Mouse (Mus musculus) hindbrain, embryonic 14.5 days (tissue): ENCODE measurements at regions not wholly inside any gene's neighbourhood (a gene's known extent, or its start where the extent isn't known, plus 50 kb on each side); places are given as distances from the start of the nearest gene placed in this dataset.
A peak's percentile ranks its signal among the peaks of the same experiment; 100 is the strongest.

Source experiments
- ATAC-seq: fragments of 200-750 bp; cut with Nextera tagmentation; 2 replicates; pipeline ENCODE4 v1.8.0; 2017; ENCODE audit warnings: moderate number of reproducible peaks, mild to moderate bottlenecking, moderate TSS enrichment, moderate library complexity; ENCODE audit not compliant: low FRiP score
- DNase-seq: peaks from one replicate; pipeline ENCODE4 v3.0.0-alpha.2; 2015; ENCODE audit warnings: low spot score
- H3K27ac ChIP-seq: fragments of 300-500 bp; sonication (generic); 2 replicates; pipeline ENCODE4 v1.5.1; 2014; ENCODE audit warnings: mild to moderate bottlenecking, moderate library complexity
- H3K27me3 ChIP-seq: fragments of 300-500 bp; sonication (generic); 2 replicates; pipeline ENCODE4 v1.6.1; 2014; ENCODE audit warnings: mild to moderate bottlenecking, low read length, mixed read lengths; ENCODE audit not compliant: control insufficient read depth, insufficient read depth
- H3K36me3 ChIP-seq: fragments of 300-500 bp; sonication (generic); replicated peaks from 2 replicates; pipeline ENCODE4 v1.6.1; 2014; ENCODE audit not compliant: control insufficient read depth, insufficient read depth
- H3K4me1 ChIP-seq: fragments of 300-500 bp; sonication (generic); replicated peaks from 2 replicates; pipeline ENCODE4 v1.6.1; 2014; ENCODE audit warnings: antibody characterized with exemption, low read length, mixed read lengths; ENCODE audit not compliant: control insufficient read depth, insufficient read depth
- H3K4me2 ChIP-seq: fragments of 300-500 bp; sonication (generic); replicated peaks from 2 replicates; pipeline ENCODE4 v1.6.1; 2014; ENCODE audit warnings: mild to moderate bottlenecking, moderate library complexity
- H3K4me3 ChIP-seq: fragments of 300-500 bp; sonication (generic); replicated peaks from 2 replicates; pipeline ENCODE4 v1.5.1; 2014; ENCODE audit warnings: mild to moderate bottlenecking, low read length
- H3K9ac ChIP-seq: fragments of 300-500 bp; sonication (generic); 2 replicates; pipeline ENCODE4 v1.6.1; 2014
- H3K9me3 ChIP-seq: fragments of 300-500 bp; sonication (generic); 2 replicates; pipeline ENCODE4 v1.6.1; 2016; ENCODE audit warnings: low read length; ENCODE audit not compliant: control insufficient read depth
- WGBS: fragments of 180-500 bp; shearing (Covaris S2); extraction: QIAGEN DNeasy Blood & Tissue Kit; methylation state at CpG from one replicate; pipeline ENCODE4 v1.1.7; 2014; 5-methylcytosine and 5-hydroxymethylcytosine counted together

GRCm38 (mm10) chr4:10204224-10204623 lies 670.1 kb upstream of the 2610301B20Rik start:
- H3K9ac ChIP-seq, result no peak overlapping the region
- H3K4me3 ChIP-seq, result no peak overlapping the region
- WGBS, result 97% methylated on average over 1 of the region's 1 CpGs
- no peaks in the 10 kb centered on the region for H3K36me3 ChIP-seq
- no peaks in the 10 kb centered on the region for H3K4me1 ChIP-seq
- no peak overlapping the region for H3K4me2 ChIP-seq
- no peaks in the 10 kb centered on the region for H3K9me3 ChIP-seq
- H3K27ac ChIP-seq, result no peak overlapping the region
- no peaks in the 10 kb centered on the region for H3K27me3 ChIP-seq
- ATAC-seq, result no peak
- no peak for DNase-seq

- DNase-seq, result no peak
- Histone ChIP-seq H3K36me3 (no peaks in the 10 kb centered on the region), H3K27me3 (no peaks in the 10 kb centered on the region), H3K4me3 (no peak overlapping the region), H3K9me3 (no peaks in the 10 kb centered on the region), H3K9ac (no peak overlapping the region), H3K27ac (no peak overlapping the region), H3K4me1 (no peaks in the 10 kb centered on the region), H3K4me2 (no peak overlapping the region)
- 69% methylated on average over 4 of the region's 4 CpGs for WGBS
- ATAC-seq, result peak; percentile 31; the same call in 1 of the 2 replicates
Observed at GRCm38 (mm10) chr4:10209324-10209923, 664.9 kb upstream of the 2610301B20Rik start.

- DNase-seq (no peak), ATAC-seq (no peak)
- no peak overlapping the region for H3K4me2 ChIP-seq
- no peaks in the 10 kb centered on the region for H3K36me3 ChIP-seq
- H3K4me1 ChIP-seq, result no peaks in the 10 kb centered on the region
- no peak overlapping the region for H3K4me3 ChIP-seq
- H3K27ac ChIP-seq, result no peak overlapping the region
- no peaks in the 10 kb centered on the region for H3K27me3 ChIP-seq
- WGBS, result 92% methylated on average over 4 of the region's 4 CpGs
- no peaks in the 10 kb centered on the region for H3K9me3 ChIP-seq
- H3K9ac ChIP-seq, result no peak overlapping the region
Observed at GRCm38 (mm10) chr4:10211303-10211702, 663.0 kb upstream of the 2610301B20Rik start.

GRCm38 (mm10) chr4:10235324-10235723 lies 639.0 kb upstream of the 2610301B20Rik start:
- H3K4me3 ChIP-seq, result no peak overlapping the region
- WGBS, result 90% methylated on average over 5 of the region's 5 CpGs
- H3K4me2 ChIP-seq, result no peak overlapping the region
- no peak for DNase-seq
- H3K9me3 ChIP-seq, result no peaks in the 10 kb centered on the region
- H3K36me3 ChIP-seq, result no peaks in the 10 kb centered on the region
- H3K4me1 ChIP-seq, result no peaks in the 10 kb centered on the region
- ATAC-seq, result no peak
- H3K27ac ChIP-seq, result no peak overlapping the region
- H3K27me3 ChIP-seq, result no peaks in the 10 kb centered on the region
- H3K9ac ChIP-seq, result no peak overlapping the region

GRCm38 (mm10) chr4:10242117-10242516 lies 632.2 kb upstream of the 2610301B20Rik start:
- WGBS, result 89% methylated on average over 4 of the region's 4 CpGs
- H3K4me1 ChIP-seq, result no peaks in the 10 kb centered on the region
- no peak for ATAC-seq
- H3K27me3 ChIP-seq, result no peaks in the 10 kb centered on the region
- H3K36me3 ChIP-seq, result no peaks in the 10 kb centered on the region
- H3K4me3 ChIP-seq, result no peak overlapping the region
- H3K27ac ChIP-seq, result no peak overlapping the region
- no peak overlapping the region for H3K4me2 ChIP-seq
- no peak for DNase-seq
- no peaks in the 10 kb centered on the region for H3K9me3 ChIP-seq
- no peak overlapping the region for H3K9ac ChIP-seq

GRCm38 (mm10) chr4:10242909-10243308 lies 631.4 kb upstream of the 2610301B20Rik start:
- no peak overlapping the region for H3K4me3 ChIP-seq
- no peaks in the 10 kb centered on the region for H3K36me3 ChIP-seq
- no peak overlapping the region for H3K27ac ChIP-seq
- H3K4me1 ChIP-seq, result no peaks in the 10 kb centered on the region
- no peaks in the 10 kb centered on the region for H3K9me3 ChIP-seq
- DNase-seq (no peak), ATAC-seq (no peak)
- H3K27me3 ChIP-seq, result no peaks in the 10 kb centered on the region
- 94% methylated on average over 2 of the region's 2 CpGs for WGBS
- no peak overlapping the region for H3K9ac ChIP-seq
- no peak overlapping the region for H3K4me2 ChIP-seq

GRCm38 (mm10) chr4:10254029-10254690 lies 620.1 kb upstream of the 2610301B20Rik start:
- Histone ChIP-seq H3K9me3 (no peaks in the 10 kb centered on the region), H3K9ac (no peak overlapping the region), H3K4me3 (no peak overlapping the region), H3K36me3 (no peaks in the 10 kb centered on the region), H3K4me1 (no peaks in the 10 kb centered on the region), H3K27me3 (no peaks in the 10 kb centered on the region), H3K27ac (no peak overlapping the region), H3K4me2 (no peak overlapping the region)
- whole genome bisulfite sequencing, result 75% methylated on average over 6 of the region's 6 CpGs
- no peak for DNase-seq
- ATAC-seq, result no peak

- 76% methylated on average over 4 of the region's 4 CpGs for WGBS
- Histone ChIP-seq H3K9me3 (no peaks in the 10 kb centered on the region), H3K27me3 (no peaks in the 10 kb centered on the region), H3K4me3 (no peak overlapping the region), H3K36me3 (no peaks in the 10 kb centered on the region), H3K4me2 (no peak overlapping the region), H3K9ac (no peak overlapping the region), H3K4me1 (no peaks in the 10 kb centered on the region), H3K27ac (no peak overlapping the region)
- ATAC-seq (no peak), DNase-seq (no peak)
Observed at GRCm38 (mm10) chr4:10257537-10257936, 616.8 kb upstream of the 2610301B20Rik start.

GRCm38 (mm10) chr4:10260351-10260750 lies 613.9 kb upstream of the 2610301B20Rik start:
- Histone ChIP-seq H3K4me2 (no peak overlapping the region), H3K27me3 (no peaks in the 10 kb centered on the region), H3K9me3 (no peaks in the 10 kb centered on the region), H3K4me3 (no peak overlapping the region), H3K27ac (no peak overlapping the region), H3K9ac (no peak overlapping the region), H3K36me3 (no peaks in the 10 kb centered on the region), H3K4me1 (no peaks in the 10 kb centered on the region)
- ATAC-seq, result no peak
- whole genome bisulfite sequencing, result 90% methylated on average over 6 of the region's 6 CpGs
- no peak for DNase-seq
